8 mouse cellular contexts compared by ENCODE assay signal in the genomic region with DNA sequence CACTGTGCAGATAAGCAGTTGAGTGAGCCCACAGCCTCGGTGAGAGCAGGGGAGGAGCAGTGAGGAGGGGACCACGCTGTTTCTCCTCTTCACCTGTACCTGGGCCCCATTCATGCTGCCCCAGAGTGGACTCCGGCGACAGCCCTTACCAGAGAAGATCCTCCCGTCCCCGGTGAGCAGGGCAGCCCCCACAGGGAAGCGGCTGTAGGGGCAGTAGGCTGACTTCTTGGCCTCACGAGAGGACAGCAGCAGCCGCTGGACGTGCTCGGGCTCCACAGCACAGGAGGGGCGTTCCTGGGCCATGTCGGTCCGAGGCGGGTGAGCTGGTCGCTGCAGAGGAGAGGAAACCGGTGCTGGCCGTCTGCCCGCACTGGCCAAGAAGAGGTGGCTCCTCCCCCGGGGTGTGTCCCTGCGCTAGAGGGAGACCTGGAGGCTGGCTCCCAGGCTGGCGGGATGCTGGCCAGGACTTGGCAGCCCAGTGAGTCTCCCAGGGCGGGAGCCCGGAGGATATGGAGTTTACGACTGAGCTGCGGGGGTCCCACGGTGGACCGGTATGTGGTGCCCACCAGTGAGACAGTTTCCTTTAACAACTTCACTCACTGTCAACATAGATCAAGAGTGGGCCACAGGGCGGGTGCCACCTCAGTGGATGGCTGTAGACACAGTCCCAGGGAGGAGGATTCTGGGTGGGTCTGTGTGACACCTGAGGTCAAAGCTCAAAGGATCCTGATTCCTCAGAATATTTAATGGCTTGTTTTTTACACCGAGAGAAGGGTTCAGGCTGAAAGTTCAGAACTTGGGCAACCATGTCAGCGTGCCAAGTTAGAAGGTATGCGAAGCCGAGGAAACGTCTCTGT. TPM values are rescaled to one million over a fixed set of nuclear protein-coding genes. Genes with fewer than 3 reads are reported as not detected.
DNase-seq lines count a peak whose midpoint lies in the region; ATAC-seq and TF ChIP-seq lines count a peak whose summit lies in the region.

Gene Cda (minus strand): TSS at position 352 of the 857 bp plus-strand sequence.

- in situ Hi-C loops in Patski (cut with MboI; ENCODE audit: low pct_unique_long_range_greater_than_20kb) = no loop called here

- H3K27ac ChIP-seq in forebrain, embryonic 16.5 days (ENCODE audit: low read length) = no peak within 1 kb of the TSS
- peak within 1 kb of the TSS; percentile 89 for H3K27ac ChIP-seq in small intestine, adult 2 months (ENCODE audit: insufficient read depth, low read depth, low read length)
- H3K27ac ChIP-seq in thymus, adult 2 months (ENCODE audit: control insufficient read depth, insufficient read depth, low read length) = no peak within 1 kb of the TSS

- 9% methylated on average over 33 of the region's 34 CpGs for WGBS in forebrain, embryonic 16.5 days
- WGBS in small intestine, adult 2 months = under 1% methylated on average over 34 of the region's 34 CpGs
- 5% methylated on average over 34 of the region's 34 CpGs for WGBS in thymus, adult 2 months

- CTCF ChIA-PET in Patski (lab: Charles Lee) = interaction anchor here (1.0 to 1.9 kb wide), 3 partner anchors 11 to 56 kb away, joined by 3 to 6 read pairs (median 5); no protein-coding TSS in a partner anchor

- POLR2A ChIA-PET in Patski (lab: Charles Lee) = interaction anchor here (1.0 kb wide), 1 partner anchor 42 kb away, joined by 3 read pairs; the partner anchor contains the start of gene Pink1

- no peaks in the 10 kb centered on the region for H3K9me3 ChIP-seq in forebrain, embryonic 16.5 days (ENCODE audit: control insufficient read depth, low read length)

- H3K4me2 ChIP-seq in forebrain, embryonic 16.5 days (ENCODE audit: low read length) = peak within 1 kb of the TSS; percentile 48

- peaks cover 8% of the 10 kb centered on the region for H3K4me1 ChIP-seq in forebrain, embryonic 16.5 days (replicated peaks; ENCODE audit: control insufficient read depth, insufficient read depth, low read length)
- H3K4me1 ChIP-seq in small intestine, adult 2 months (ENCODE audit: control insufficient read depth, insufficient read depth, insufficient read length, low read length) = peaks cover 15% of the 10 kb centered on the region; the same call in 1 of the 2 replicates
- H3K4me1 ChIP-seq in thymus, adult 2 months (replicated peaks; ENCODE audit: control insufficient read depth, insufficient read depth, low read length) = no peaks in the 10 kb centered on the region

- intact Hi-C loops in heart, postnatal 36 days (cut with DNase I) = no loop called here
- intact Hi-C loops in left cerebral cortex, postnatal 4 days (cut with DNase I) = no loop called here

- no peak for TF ChIP-seq CTCF in Patski (IDR thresholded peaks at IDR 0.05)
- TF ChIP-seq CTCF in small intestine, adult 2 months (IDR thresholded peaks at IDR 0.05; ENCODE audit: extremely low read depth, insufficient read length, insufficient replicate concordance, low read depth, low read length) = no peak
- no peak for TF ChIP-seq CTCF in thymus, adult 2 months (IDR thresholded peaks at IDR 0.05; ENCODE audit: borderline replicate concordance, control insufficient read depth, extremely low read depth, insufficient read depth, low read length, poor library complexity)

- peak; percentile 80 for ATAC-seq in Patski
- peak; percentile 52; the same call in 1 of the 2 replicates for ATAC-seq in forebrain, embryonic 16.5 days
- ATAC-seq in megakaryocyte-erythroid progenitor cell, adult 5-6 weeks (replicated peaks; ENCODE audit: low FRiP score, low TSS enrichment, poor library complexity, severe bottlenecking) = peak; percentile 86

- peak; percentile 53 for TF ChIP-seq POLR2A in small intestine, adult 2 months (IDR thresholded peaks at IDR 0.05; ENCODE audit: low read depth, low read length)
- no peak for TF ChIP-seq POLR2A in thymus, adult 2 months (IDR thresholded peaks at IDR 0.05; ENCODE audit: control insufficient read depth, extremely low read depth, insufficient read depth, low read length, poor library complexity)

- DNase-seq in Patski (ENCODE audit: low read depth, low spot score) = no peak
- peak; percentile 79 for DNase-seq in cerebellum, adult 9-10 months
- peak; percentile 79 to 83 for DNase-seq in heart, postnatal 36 days
- DNase-seq in left cerebral cortex, postnatal 4 days = peak; percentile 68
- no peak for DNase-seq in thymus, adult 2 months

- H3K4me3 ChIP-seq in forebrain, embryonic 16.5 days (replicated peaks; ENCODE audit: low read length) = peak within 1 kb of the TSS; percentile 19
- H3K4me3 ChIP-seq in small intestine, adult 2 months (ENCODE audit: low read depth, low read length) = peak within 1 kb of the TSS; percentile 81
- H3K4me3 ChIP-seq in thymus, adult 2 months (ENCODE audit: control insufficient read depth, insufficient read depth, low read length) = no peak within 1 kb of the TSS

- H3K36me3 ChIP-seq in forebrain, embryonic 16.5 days (ENCODE audit: control insufficient read depth, insufficient read depth) = no peaks in the 10 kb centered on the region
- H3K36me3 ChIP-seq in small intestine, adult 2 months (ENCODE audit: control insufficient read depth, insufficient read depth, low read length) = no peaks in the 10 kb centered on the region
- H3K36me3 ChIP-seq in thymus, adult 2 months (ENCODE audit: control insufficient read depth, insufficient read depth, low read length) = no peaks in the 10 kb centered on the region

- H3K9ac ChIP-seq in forebrain, embryonic 16.5 days (replicated peaks; ENCODE audit: low read depth, low read length) = peak within 1 kb of the TSS; percentile 18

- no peaks in the 10 kb centered on the region for H3K27me3 ChIP-seq in Patski
- peaks cover 14% of the 10 kb centered on the region; the same call in 1 of the 2 replicates for H3K27me3 ChIP-seq in forebrain, embryonic 16.5 days (replicated peaks; ENCODE audit: control insufficient read depth, insufficient read depth, low read length)
- no peaks in the 10 kb centered on the region for H3K27me3 ChIP-seq in small intestine, adult 2 months (ENCODE audit: control insufficient read depth, insufficient read depth, low read length)
- H3K27me3 ChIP-seq in thymus, adult 2 months (ENCODE audit: control insufficient read depth, insufficient read depth, low read length) = peaks cover 4% of the 10 kb centered on the region; the same call in 1 of the 2 replicates

RNA-seq across cellular contexts. Expression of gene Cda, which starts in this region (rescaled TPM):
- 0.32 TPM for polyA plus RNA-seq in Patski (2021)
- 1.0 and 1.1 TPM in 2 replicates for polyA plus RNA-seq in forebrain, embryonic 16.5 days (2015; fragmentation: Nextera tagmentation; extraction: Ambion mirVana)
- 1 to 10 TPM in 1 of 2 experiments, under 1 TPM in 1; 0.65 to 2.1 TPM for total RNA-seq in heart, postnatal 36 days (2021)
- under 1 TPM; 0.76 to 0.87 TPM for total RNA-seq in left cerebral cortex, postnatal 4 days (2021)
- total RNA-seq in megakaryocyte-erythroid progenitor cell, adult 5-6 weeks (2014; fragmentation: Nextera tagmentation) = 2.6 TPM in 1 of 2 replicates, not detected in the other
- not detected in 2 replicates for total RNA-seq in megakaryocyte-erythroid progenitor cell, adult 5-6 weeks (2017)
- 218 and 419 TPM in 2 replicates for polyA plus RNA-seq in small intestine, adult 2 months (2012; rRNA removed)
- polyA plus RNA-seq in thymus, adult 2 months (2012; rRNA removed) = 0.24 and 0.60 TPM in 2 replicates

Comparison
In these comparisons a context has a peak if more than half of its experiments do, and no peak if none do; other contexts are left out.
1. RNA of gene Cda (polyA plus RNA-seq): 218 to 419 TPM in small intestine, adult 2 months; 1.0 to 1.1 TPM in forebrain, embryonic 16.5 days, 0.32 TPM in Patski (single experiment) and 0.24 to 0.60 TPM in thymus, adult 2 months; every median in the first group is over 100 times any median in the second.
2. Peak in ATAC-seq in Patski; RNA of the gene not detected or under 1 TPM.
3. Peak in DNase-seq in left cerebral cortex, postnatal 4 days; RNA of the gene not detected or under 1 TPM.
4. DNase-seq: peak in cerebellum, adult 9-10 months (single experiment) and heart, postnatal 36 days (2 of 2); none in Patski (single experiment) and thymus, adult 2 months (single experiment).
5. Peak in every context shown above with its lines, with median percentiles within 50 percentile points of each other: ATAC-seq.